Mouse (Mus musculus) small intestine, adult 2 months (tissue): ENCODE data around the gene Emilin1.

Source experiments
- CTCF ChIP-seq: fragments of 200-500 bp; IDR thresholded peaks from 2 replicates; pipeline ENCODE4 v1.5.1; 2012; ENCODE audit warnings: low read depth, mild to moderate bottlenecking, control low read depth, inconsistent platforms, low read length, moderate library complexity, mixed read lengths; ENCODE audit not compliant: insufficient replicate concordance, insufficient read length; ENCODE audit errors: extremely low read depth
- POLR2A ChIP-seq: fragments of 200-500 bp; IDR thresholded peaks from 2 replicates; pipeline ENCODE4 v1.6.1; 2012; ENCODE audit warnings: low read depth, mild to moderate bottlenecking, control low read depth, inconsistent platforms, low read length, moderate library complexity

- no peak for TF ChIP-seq POLR2A
- no peak for TF ChIP-seq CTCF
These were observed 11.3 kb upstream of the Emilin1 start for GRCm38 (mm10) chr5:30901860-30902259.
